Mouse (Mus musculus): Measurements from ENCODE around the gene Traf4. TPM values are rescaled to one million over a fixed set of nuclear protein-coding genes. Genes with fewer than 3 reads are reported as not detected.
"Not testable (repeated sequence)": the region's sequence is repeated elsewhere in the genome, so short reads cannot be mapped to it uniquely, and the experiment has no call there.

Gene Traf4
- polyA plus RNA-seq, 1 experiment from 2014 or later, result 103 TPM

GRCm38 (mm10) chr11:78194411-78195100 is 29.2 kb upstream of the Traf4 start:
- peaks cover 32% of the 10 kb centered on the region for H3K36me3 ChIP-seq
- WGBS, result 2% methylated on average over 30 of the region's 30 CpGs
- peak overlapping the region; percentile 64 for H3K9ac ChIP-seq
- peak; percentile 68; the same call in 1 of the 2 replicates for ATAC-seq (ENCODE audit: insufficient number of reproducible peaks, insufficient read depth, low FRiP score, low TSS enrichment, low read depth)
- H3K27ac ChIP-seq, result peak overlapping the region; percentile 28; the same call in 1 of the 2 replicates
- H3K9me3 ChIP-seq, result no peaks in the 10 kb centered on the region
- peaks cover 22% of the 10 kb centered on the region for H3K4me1 ChIP-seq
- peak overlapping the region; percentile 50 for H3K4me3 ChIP-seq
- H3K27me3 ChIP-seq, result no peaks in the 10 kb centered on the region
- peak overlapping the region; percentile 68 for H3K4me2 ChIP-seq

- Histone ChIP-seq H3K4me1 (peaks cover 23% of the 10 kb centered on the region), H3K4me2 (peak within 1 kb of the TSS; percentile 68), H3K4me3 (peak within 1 kb of the TSS; percentile 50), H3K36me3 (peaks cover 32% of the 10 kb centered on the region), H3K9ac (no peak within 1 kb of the TSS), H3K9me3 (no peaks in the 10 kb centered on the region), H3K27me3 (no peaks in the 10 kb centered on the region), H3K27ac (no peak within 1 kb of the TSS)
- WGBS, result 80% methylated on average over 1 of the region's 1 CpGs
- ATAC-seq (ENCODE audit: insufficient number of reproducible peaks, insufficient read depth, low FRiP score, low TSS enrichment, low read depth), result no peak
These were observed 27.7 kb upstream of the Traf4 start, which contains the start of gene Proca1 for GRCm38 (mm10) chr11:78193113-78193512. Gene Proca1, plus strand, starts transcription at chr11:78193392.

GRCm38 (mm10) chr11:78190041-78190440 is 24.7 kb upstream of the Traf4 start:
- WGBS, result 51% methylated on average over 6 of the region's 6 CpGs
- Histone ChIP-seq H3K4me2 (peak overlapping the region; percentile 71), H3K9me3 (no peaks in the 10 kb centered on the region), H3K4me1 (peaks cover 22% of the 10 kb centered on the region), H3K27me3 (no peaks in the 10 kb centered on the region), H3K4me3 (peak overlapping the region; percentile 78), H3K36me3 (peaks cover 32% of the 10 kb centered on the region), H3K27ac (peak overlapping the region; percentile 100), H3K9ac (peak overlapping the region; percentile 94)
- ATAC-seq (ENCODE audit: insufficient number of reproducible peaks, insufficient read depth, low FRiP score, low TSS enrichment, low read depth), result no peak

GRCm38 (mm10) chr11:78189234-78190040 is 24.0 kb upstream of the Traf4 start:
- Histone ChIP-seq H3K27me3 (no peaks in the 10 kb centered on the region), H3K4me2 (peak overlapping the region; percentile 71), H3K9ac (peak overlapping the region; percentile 94), H3K27ac (peak overlapping the region; percentile 100), H3K4me3 (peak overlapping the region; percentile 78), H3K4me1 (peaks cover 19% of the 10 kb centered on the region), H3K36me3 (peaks cover 32% of the 10 kb centered on the region), H3K9me3 (no peaks in the 10 kb centered on the region)
- ATAC-seq (ENCODE audit: insufficient number of reproducible peaks, insufficient read depth, low FRiP score, low TSS enrichment, low read depth), result peak; percentile 81
- WGBS, result under 1% methylated on average over 42 of the region's 42 CpGs

- peak within 1 kb of the TSS; percentile 94 for H3K9ac ChIP-seq
- peaks cover 31% of the 10 kb centered on the region for H3K36me3 ChIP-seq
- ATAC-seq (ENCODE audit: insufficient number of reproducible peaks, insufficient read depth, low FRiP score, low TSS enrichment, low read depth), result peak; percentile 85
- H3K27ac ChIP-seq, result peak within 1 kb of the TSS; percentile 100
- WGBS, result under 1% methylated on average over 80 of the region's 80 CpGs
- H3K4me1 ChIP-seq, result peaks cover 20% of the 10 kb centered on the region
- no peaks in the 10 kb centered on the region for H3K9me3 ChIP-seq
- peak within 1 kb of the TSS; percentile 71 for H3K4me2 ChIP-seq
- no peaks in the 10 kb centered on the region for H3K27me3 ChIP-seq
- H3K4me3 ChIP-seq, result peak within 1 kb of the TSS; percentile 78
These were observed 23.2 kb upstream of the Traf4 start, which contains the start of gene Rab34 for GRCm38 (mm10) chr11:78188331-78189233. Gene Rab34, plus strand, starts transcription at chr11:78188430.

GRCm38 (mm10) chr11:78184702-78185101 is 19.3 kb upstream of the Traf4 start:
- WGBS, result 94% methylated on average over 6 of the region's 6 CpGs
- not testable (repeated sequence) for H3K27me3 ChIP-seq; H3K9me3 ChIP-seq; H3K4me3 ChIP-seq; ATAC-seq (ENCODE audit: insufficient number of reproducible peaks, insufficient read depth, low FRiP score, low TSS enrichment, low read depth); H3K9ac ChIP-seq; H3K4me2 ChIP-seq; H3K27ac ChIP-seq
- peaks cover 26% of the 10 kb centered on the region for H3K36me3 ChIP-seq
- peaks cover 35% of the 10 kb centered on the region for H3K4me1 ChIP-seq

GRCm38 (mm10) chr11:78183884-78184514 is 18.6 kb upstream of the Traf4 start:
- no peak for ATAC-seq (ENCODE audit: insufficient number of reproducible peaks, insufficient read depth, low FRiP score, low TSS enrichment, low read depth)
- Histone ChIP-seq H3K27ac (peak overlapping the region; percentile 71), H3K9ac (peak overlapping the region; percentile 61), H3K9me3 (no peaks in the 10 kb centered on the region), H3K36me3 (peaks cover 32% of the 10 kb centered on the region), H3K4me3 (peak overlapping the region; percentile 68), H3K4me1 (peaks cover 39% of the 10 kb centered on the region), H3K27me3 (no peaks in the 10 kb centered on the region), H3K4me2 (peak overlapping the region; percentile 55)
- 58% methylated on average over 10 of the region's 10 CpGs for WGBS

- peak within 1 kb of the TSS; percentile 97 for H3K9ac ChIP-seq
- peak within 1 kb of the TSS; percentile 76 for H3K4me2 ChIP-seq
- WGBS, result under 1% methylated on average over 38 of the region's 38 CpGs
- H3K9me3 ChIP-seq, result no peaks in the 10 kb centered on the region
- peaks cover 32% of the 10 kb centered on the region for H3K36me3 ChIP-seq
- ATAC-seq (ENCODE audit: insufficient number of reproducible peaks, insufficient read depth, low FRiP score, low TSS enrichment, low read depth), result peak; percentile 86
- peak within 1 kb of the TSS; percentile 97 for H3K27ac ChIP-seq
- peak within 1 kb of the TSS; percentile 68 for H3K4me3 ChIP-seq
- H3K27me3 ChIP-seq, result no peaks in the 10 kb centered on the region
- peaks cover 40% of the 10 kb centered on the region for H3K4me1 ChIP-seq
These were observed 17.8 kb upstream of the Traf4 start, which contains the start of gene Rpl23a for GRCm38 (mm10) chr11:78182961-78183844. Gene Rpl23a, minus strand, starts transcription at chr11:78183584.

- Histone ChIP-seq H3K9ac (peak overlapping the region; percentile 97), H3K4me1 (peaks cover 44% of the 10 kb centered on the region), H3K27me3 (no peaks in the 10 kb centered on the region), H3K27ac (peak overlapping the region; percentile 97; the same call in 1 of the 2 replicates), H3K9me3 (no peaks in the 10 kb centered on the region), H3K36me3 (peaks cover 32% of the 10 kb centered on the region), H3K4me3 (peak overlapping the region; percentile 68), H3K4me2 (peak overlapping the region; percentile 76)
- no peak for ATAC-seq (ENCODE audit: insufficient number of reproducible peaks, insufficient read depth, low FRiP score, low TSS enrichment, low read depth)
- whole genome bisulfite sequencing, result 9% methylated on average over 7 of the region's 7 CpGs
These were observed 17.1 kb upstream of the Traf4 start for GRCm38 (mm10) chr11:78182450-78182849.

- Histone ChIP-seq H3K27ac (no peak overlapping the region), H3K9ac (peak overlapping the region; percentile 97)
These were observed 16.5 kb upstream of the Traf4 start for GRCm38 (mm10) chr11:78181830-78182357.

More at GRCm38 (mm10) chr11:78181830-78182357, 16.5 kb upstream of the Traf4 start:
- Histone ChIP-seq H3K4me1 (peaks cover 47% of the 10 kb centered on the region), H3K36me3 (peaks cover 32% of the 10 kb centered on the region), H3K9me3 (no peaks in the 10 kb centered on the region), H3K4me2 (peak overlapping the region; percentile 76), H3K4me3 (peak overlapping the region; percentile 68), H3K27me3 (no peaks in the 10 kb centered on the region)
- 44% methylated on average over 2 of the region's 2 CpGs for WGBS
- ATAC-seq (ENCODE audit: insufficient number of reproducible peaks, insufficient read depth, low FRiP score, low TSS enrichment, low read depth), result no peak

Data from embryonic facial prominence, embryonic 13.5 days (tissue).